Mouse (Mus musculus): Measurements from ENCODE around the gene Ccp110.

DNA sequence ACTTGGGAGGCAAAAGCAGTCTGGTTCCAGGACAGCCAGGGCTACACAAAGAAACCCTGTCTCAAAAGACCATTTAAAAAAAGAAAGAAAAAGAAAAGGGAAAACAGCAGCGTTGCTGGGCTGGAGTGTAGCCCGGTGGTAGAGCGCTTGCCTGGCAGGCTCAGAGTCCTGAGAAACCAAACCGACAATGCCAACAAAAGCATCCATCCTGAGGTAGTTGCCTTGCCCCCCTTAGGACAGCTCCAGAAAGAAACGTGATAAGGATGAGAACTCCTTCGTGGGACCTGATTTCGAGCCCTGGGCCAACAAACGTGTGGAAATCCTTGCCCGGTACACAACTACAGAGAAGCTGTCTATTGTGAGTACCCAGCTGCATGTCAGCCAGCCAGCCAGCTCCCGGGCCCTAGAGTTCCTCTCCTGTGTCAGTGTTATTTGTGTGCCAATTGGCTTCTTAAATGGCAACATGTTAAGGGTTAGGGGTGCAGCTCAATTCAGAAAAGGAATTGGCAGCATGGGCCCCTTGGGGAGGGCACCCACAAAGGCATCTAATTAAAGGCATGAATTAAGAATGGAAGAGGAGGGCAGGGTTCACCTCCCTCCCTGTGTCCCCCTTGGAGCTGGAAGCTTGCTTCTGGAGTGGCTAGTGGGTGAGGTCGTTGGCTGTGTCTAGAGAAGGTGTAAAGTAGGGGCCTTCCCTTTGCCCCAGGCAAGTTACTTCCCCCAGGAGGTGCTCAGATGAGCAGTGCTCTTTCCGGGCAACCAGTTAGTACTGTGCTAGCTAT lies 35.7 kb downstream of the Ccp110 start:
- no peak for TF ChIP-seq CTCF (IDR thresholded peaks at IDR 0.05; ENCODE audit: low read depth, low read length)
- TF ChIP-seq POLR2A (IDR thresholded peaks at IDR 0.05; ENCODE audit: insufficient read depth, low read length), result no peak
